Mouse (Mus musculus): ENCODE results near the gene Sgf29. TPM values are rescaled to one million over a fixed set of nuclear protein-coding genes. Genes with fewer than 3 reads are reported as not detected.

Sgf29 gene
- polyA plus RNA-seq, 1 experiment from 2014 or later = 40.8 TPM

- H3K36me3 ChIP-seq (ENCODE audit: control insufficient read depth, insufficient read depth, low read length) = no peaks in the 10 kb centered on the region
- H3K9me3 ChIP-seq (ENCODE audit: control insufficient read depth, low read length) = no peaks in the 10 kb centered on the region
- 58% methylated on average over 10 of the region's 10 CpGs for WGBS
- H3K4me1 ChIP-seq (ENCODE audit: control insufficient read depth, insufficient read depth, low read length) = no peaks in the 10 kb centered on the region
- peak; percentile 68 for DNase-seq (ENCODE audit: low spot score)
- no peak overlapping the region for H3K4me2 ChIP-seq (ENCODE audit: low read depth, low read length)
- 0 out of 2 replicates have a peak overlapping the region, but pooled peaks have one; percentile 40 for H3K27ac ChIP-seq (replicated peaks; ENCODE audit: low read depth, low read length)
- H3K4me3 ChIP-seq (ENCODE audit: low read depth, low read length) = no peak overlapping the region
- no peak overlapping the region for H3K9ac ChIP-seq (ENCODE audit: low read depth, low read length)
- no peak for ATAC-seq (ENCODE audit: low read depth)
- no peaks in the 10 kb centered on the region for H3K27me3 ChIP-seq (replicated peaks; ENCODE audit: control insufficient read depth, insufficient read depth, low read length)
Measured at GRCm38 (mm10) chr7:126619559-126620275, 29.4 kb upstream of the Sgf29 start.

- H3K9me3 ChIP-seq (ENCODE audit: control insufficient read depth, low read length) = no peaks in the 10 kb centered on the region
- no peak overlapping the region for H3K4me2 ChIP-seq (ENCODE audit: low read depth, low read length)
- H3K4me1 ChIP-seq (ENCODE audit: control insufficient read depth, insufficient read depth, low read length) = 0 out of 2 replicates have a peak, but pooled peaks cover 3% of the 10 kb centered on the region
- 81% methylated on average over 9 of the region's 9 CpGs for WGBS
- no peak overlapping the region for H3K4me3 ChIP-seq (ENCODE audit: low read depth, low read length)
- H3K27ac ChIP-seq (replicated peaks; ENCODE audit: low read depth, low read length) = no peak overlapping the region
- H3K27me3 ChIP-seq (replicated peaks; ENCODE audit: control insufficient read depth, insufficient read depth, low read length) = no peaks in the 10 kb centered on the region
- no peak overlapping the region for H3K9ac ChIP-seq (ENCODE audit: low read depth, low read length)
- DNase-seq (ENCODE audit: low spot score) = no peak
- no peaks in the 10 kb centered on the region for H3K36me3 ChIP-seq (ENCODE audit: control insufficient read depth, insufficient read depth, low read length)
- no peak for ATAC-seq (ENCODE audit: low read depth)
Measured at GRCm38 (mm10) chr7:126621452-126622359, 27.4 kb upstream of the Sgf29 start.

DNA sequence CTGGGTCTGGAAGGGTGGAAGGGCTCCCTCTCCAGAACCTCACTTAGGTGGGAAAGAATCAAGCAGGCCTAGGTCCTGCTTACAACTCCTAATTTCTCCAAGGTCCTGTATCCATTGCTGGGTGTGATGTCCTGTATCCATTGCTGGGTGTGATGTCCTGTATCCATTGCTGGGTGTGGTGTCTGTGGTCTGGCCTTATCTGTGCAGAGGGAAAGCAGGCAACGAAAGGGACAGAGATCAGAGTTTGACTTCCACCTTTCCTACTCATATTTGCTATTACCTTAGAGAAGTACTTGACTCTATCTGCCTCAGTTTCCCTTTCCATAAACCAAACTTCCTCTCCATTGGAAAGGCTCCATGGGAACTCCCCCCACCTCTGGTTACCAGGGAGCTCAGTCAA is 25.7 kb upstream of the Sgf29 start:
- ATAC-seq (ENCODE audit: low read depth) = no peak
- 75% methylated on average over 1 of the region's 1 CpGs for WGBS
- no peak for DNase-seq (ENCODE audit: low spot score)
- Histone ChIP-seq H3K36me3 (ENCODE audit: control insufficient read depth, insufficient read depth, low read length) (no peaks in the 10 kb centered on the region), H3K4me2 (ENCODE audit: low read depth, low read length) (no peak overlapping the region), H3K4me3 (ENCODE audit: low read depth, low read length) (no peak overlapping the region), H3K4me1 (ENCODE audit: control insufficient read depth, insufficient read depth, low read length) (0 out of 2 replicates have a peak, but pooled peaks cover 9% of the 10 kb centered on the region), H3K27ac (replicated peaks; ENCODE audit: low read depth, low read length) (no peak overlapping the region), H3K27me3 (replicated peaks; ENCODE audit: control insufficient read depth, insufficient read depth, low read length) (no peaks in the 10 kb centered on the region), H3K9me3 (ENCODE audit: control insufficient read depth, low read length) (no peaks in the 10 kb centered on the region), H3K9ac (ENCODE audit: low read depth, low read length) (no peak overlapping the region)

DNA sequence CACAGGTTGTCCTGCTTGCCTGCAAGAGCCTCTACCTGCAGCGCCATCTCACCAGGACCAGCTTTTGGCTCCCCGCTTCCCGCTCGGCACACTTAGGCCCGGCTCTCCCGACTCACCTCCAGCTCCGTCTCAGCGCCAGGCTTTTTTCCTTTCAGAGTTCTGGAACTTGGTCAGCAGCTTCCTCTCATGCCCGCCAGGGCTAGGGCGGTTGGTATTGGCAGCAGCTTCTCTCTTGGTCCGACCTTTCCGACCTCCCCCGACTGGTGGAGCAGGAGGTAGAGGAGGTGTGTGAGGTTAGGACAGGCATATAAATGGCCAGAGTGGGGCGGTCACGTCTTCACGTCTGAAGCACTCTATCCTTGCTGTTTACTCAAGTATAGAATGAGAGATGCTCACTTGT is 24.3 kb upstream of the Sgf29 start:
- Histone ChIP-seq H3K9ac (ENCODE audit: low read depth, low read length) (no peak overlapping the region), H3K4me3 (ENCODE audit: low read depth, low read length) (0 out of 2 replicates have a peak overlapping the region, but pooled peaks have one; percentile 3), H3K4me1 (ENCODE audit: control insufficient read depth, insufficient read depth, low read length) (0 out of 2 replicates have a peak, but pooled peaks cover 10% of the 10 kb centered on the region), H3K9me3 (ENCODE audit: control insufficient read depth, low read length) (no peaks in the 10 kb centered on the region), H3K36me3 (ENCODE audit: control insufficient read depth, insufficient read depth, low read length) (no peaks in the 10 kb centered on the region), H3K27me3 (replicated peaks; ENCODE audit: control insufficient read depth, insufficient read depth, low read length) (no peaks in the 10 kb centered on the region), H3K4me2 (ENCODE audit: low read depth, low read length) (peak overlapping the region; percentile 10; the same call in 1 of the 2 replicates), H3K27ac (replicated peaks; ENCODE audit: low read depth, low read length) (no peak overlapping the region)
- ATAC-seq (ENCODE audit: low read depth) (no peak), DNase-seq (ENCODE audit: low spot score) (no peak)
- WGBS = 72% methylated on average over 16 of the region's 16 CpGs

- ATAC-seq (ENCODE audit: low read depth) (peak; percentile 60), DNase-seq (ENCODE audit: low spot score) (peak; percentile 83)
- no peak overlapping the region for H3K4me3 ChIP-seq (ENCODE audit: low read depth, low read length)
- H3K4me1 ChIP-seq (ENCODE audit: control insufficient read depth, insufficient read depth, low read length) = 0 out of 2 replicates have a peak, but pooled peaks cover 10% of the 10 kb centered on the region
- H3K9ac ChIP-seq (ENCODE audit: low read depth, low read length) = no peak overlapping the region
- H3K27ac ChIP-seq (replicated peaks; ENCODE audit: low read depth, low read length) = no peak overlapping the region
- H3K36me3 ChIP-seq (ENCODE audit: control insufficient read depth, insufficient read depth, low read length) = no peaks in the 10 kb centered on the region
- H3K27me3 ChIP-seq (replicated peaks; ENCODE audit: control insufficient read depth, insufficient read depth, low read length) = no peaks in the 10 kb centered on the region
- no peaks in the 10 kb centered on the region for H3K9me3 ChIP-seq (ENCODE audit: control insufficient read depth, low read length)
- no peak overlapping the region; the same call in 1 of the 2 replicates for H3K4me2 ChIP-seq (ENCODE audit: low read depth, low read length)
- 28% methylated on average over 6 of the region's 6 CpGs for WGBS
Measured at GRCm38 (mm10) chr7:126625369-126625768, 23.7 kb upstream of the Sgf29 start.

DNA sequence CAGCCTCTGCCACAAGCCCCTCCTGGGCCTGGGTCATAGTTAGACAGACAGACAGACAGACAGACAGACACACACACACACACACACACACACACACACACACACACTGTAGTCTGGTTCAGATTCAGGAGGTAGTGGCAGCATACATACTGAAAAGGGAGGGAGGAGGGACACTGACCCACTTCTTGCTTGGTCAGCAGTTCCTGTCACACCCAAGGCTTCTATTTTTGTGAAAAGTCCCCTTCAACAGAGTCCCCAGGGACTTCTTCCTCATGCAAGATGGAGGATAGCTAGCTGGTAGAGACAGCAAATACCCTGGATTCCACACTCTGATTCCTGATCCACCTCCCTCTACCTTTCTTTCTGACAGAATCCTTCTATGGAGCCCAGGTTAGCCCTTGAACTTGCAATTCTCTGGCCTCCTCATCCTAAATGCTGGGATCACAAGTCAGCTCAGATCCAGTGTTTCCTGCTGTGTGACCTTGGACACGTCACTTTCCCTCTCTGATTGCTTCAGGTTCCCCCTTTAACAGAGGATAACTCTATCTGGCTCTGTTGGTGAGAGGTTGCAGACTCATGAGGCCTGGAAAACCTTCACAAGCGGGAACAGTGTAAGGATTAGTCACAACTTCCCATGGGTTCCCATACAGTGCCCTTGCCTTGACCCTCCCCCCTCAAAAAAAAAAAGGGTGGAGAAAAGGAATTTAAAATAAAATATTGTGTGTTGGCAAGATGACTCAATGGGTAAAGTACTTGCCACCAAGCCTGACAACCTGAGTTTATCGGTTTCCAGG is 23.1 kb upstream of the Sgf29 start:
- no peak overlapping the region for H3K4me2 ChIP-seq (ENCODE audit: low read depth, low read length)
- 0 out of 2 replicates have a peak, but pooled peaks cover 10% of the 10 kb centered on the region for H3K4me1 ChIP-seq (ENCODE audit: control insufficient read depth, insufficient read depth, low read length)
- H3K27me3 ChIP-seq (replicated peaks; ENCODE audit: control insufficient read depth, insufficient read depth, low read length) = no peaks in the 10 kb centered on the region
- DNase-seq (ENCODE audit: low spot score) (no peak), ATAC-seq (ENCODE audit: low read depth) (no peak)
- 79% methylated on average over 3 of the region's 3 CpGs for WGBS
- no peaks in the 10 kb centered on the region for H3K36me3 ChIP-seq (ENCODE audit: control insufficient read depth, insufficient read depth, low read length)
- no peaks in the 10 kb centered on the region for H3K9me3 ChIP-seq (ENCODE audit: control insufficient read depth, low read length)
- no peak overlapping the region for H3K4me3 ChIP-seq (ENCODE audit: low read depth, low read length)
- H3K9ac ChIP-seq (ENCODE audit: low read depth, low read length) = no peak overlapping the region
- no peak overlapping the region for H3K27ac ChIP-seq (replicated peaks; ENCODE audit: low read depth, low read length)

DNA sequence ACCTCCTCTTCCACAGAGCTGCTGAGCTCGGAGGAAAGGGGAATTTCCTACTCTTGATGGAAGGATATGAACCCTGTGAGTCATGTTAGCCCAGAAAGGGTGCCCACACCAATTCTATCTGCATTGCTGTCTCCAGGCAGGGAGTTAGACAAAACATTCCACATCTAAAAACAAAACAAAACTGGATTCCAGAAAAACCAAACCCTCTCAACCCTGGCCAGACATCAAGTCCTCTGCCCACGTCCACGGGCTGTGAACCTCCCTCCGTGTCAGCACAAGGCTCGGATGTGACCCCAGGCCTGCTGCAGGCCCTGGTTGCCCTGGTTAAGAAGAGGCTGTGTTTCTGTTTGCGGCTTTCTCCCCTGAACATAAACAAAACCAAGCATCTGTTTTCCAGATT is 21.0 kb upstream of the Sgf29 start:
- 43% methylated on average over 6 of the region's 6 CpGs for WGBS
- Histone ChIP-seq H3K27me3 (replicated peaks; ENCODE audit: control insufficient read depth, insufficient read depth, low read length) (no peaks in the 10 kb centered on the region), H3K4me3 (ENCODE audit: low read depth, low read length) (no peak overlapping the region), H3K9me3 (ENCODE audit: control insufficient read depth, low read length) (no peaks in the 10 kb centered on the region), H3K9ac (ENCODE audit: low read depth, low read length) (peak overlapping the region; percentile 43; the same call in 1 of the 2 replicates), H3K36me3 (ENCODE audit: control insufficient read depth, insufficient read depth, low read length) (no peaks in the 10 kb centered on the region), H3K4me1 (ENCODE audit: control insufficient read depth, insufficient read depth, low read length) (0 out of 2 replicates have a peak, but pooled peaks cover 10% of the 10 kb centered on the region), H3K27ac (replicated peaks; ENCODE audit: low read depth, low read length) (peak overlapping the region; percentile 62), H3K4me2 (ENCODE audit: low read depth, low read length) (no peak overlapping the region)
- DNase-seq (ENCODE audit: low spot score) (peak; percentile 41), ATAC-seq (ENCODE audit: low read depth) (no peak; the same call in 1 of the 2 replicates)

DNA sequence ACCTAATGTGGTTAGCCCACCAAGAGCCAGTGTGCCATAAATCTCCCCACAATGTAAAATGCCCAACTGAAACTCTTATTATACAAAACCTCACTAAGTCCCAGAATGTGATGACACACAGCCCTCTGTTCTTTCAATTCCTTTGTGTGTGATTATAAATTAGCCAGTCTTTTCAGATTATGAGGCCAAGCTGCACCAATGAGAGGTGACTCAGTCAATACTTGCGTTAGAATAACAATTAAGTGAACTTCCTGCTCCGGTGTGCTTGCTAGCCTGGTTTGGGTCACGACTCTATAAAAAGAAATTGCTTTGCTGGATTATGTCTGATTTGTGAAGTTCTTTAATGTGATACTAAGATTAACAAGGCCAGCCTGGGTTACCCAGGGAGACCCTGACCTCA is 19.2 kb upstream of the Sgf29 start:
- Histone ChIP-seq H3K9me3 (ENCODE audit: control insufficient read depth, low read length) (no peaks in the 10 kb centered on the region), H3K27me3 (replicated peaks; ENCODE audit: control insufficient read depth, insufficient read depth, low read length) (no peaks in the 10 kb centered on the region), H3K36me3 (ENCODE audit: control insufficient read depth, insufficient read depth, low read length) (no peaks in the 10 kb centered on the region), H3K4me2 (ENCODE audit: low read depth, low read length) (no peak overlapping the region), H3K4me3 (ENCODE audit: low read depth, low read length) (no peak overlapping the region), H3K27ac (replicated peaks; ENCODE audit: low read depth, low read length) (no peak overlapping the region), H3K9ac (ENCODE audit: low read depth, low read length) (no peak overlapping the region), H3K4me1 (ENCODE audit: control insufficient read depth, insufficient read depth, low read length) (0 out of 2 replicates have a peak, but pooled peaks cover 10% of the 10 kb centered on the region)
- DNase-seq (ENCODE audit: low spot score) = no peak
- whole genome bisulfite sequencing = 52% methylated on average over 3 of the region's 3 CpGs
- no peak for ATAC-seq (ENCODE audit: low read depth)
